Mouse (Mus musculus) ES-Bruce4 (cell line): Measurements from ENCODE around the gene Cdc27. TPM values are rescaled to one million over a fixed set of nuclear protein-coding genes. Genes with fewer than 3 reads are reported as not detected.

Experiments used
- H3K27ac ChIP-seq: 2 replicates; pipeline ENCODE4 v1.5.1; 2012; ENCODE audit warnings: low read length, inconsistent platforms; ENCODE audit not compliant: insufficient read depth
- H3K27me3 ChIP-seq: 2 replicates; pipeline ENCODE4 v1.6.1; 2012; ENCODE audit warnings: mild to moderate bottlenecking, low read length, inconsistent platforms; ENCODE audit not compliant: control insufficient read depth, poor library complexity, insufficient read depth, severe bottlenecking
- H3K36me3 ChIP-seq: 2 replicates; pipeline ENCODE4 v1.6.1; 2012; ENCODE audit warnings: inconsistent platforms, mild to moderate bottlenecking, low read length, moderate library complexity; ENCODE audit not compliant: control insufficient read depth, poor library complexity, insufficient read depth, severe bottlenecking
- H3K4me1 ChIP-seq: one replicate; pipeline ENCODE4 v1.8.1; 2011; ENCODE audit warnings: low read length; ENCODE audit not compliant: control insufficient read depth, insufficient read depth
- H3K4me3 ChIP-seq: 2 replicates; pipeline ENCODE4 v1.5.1; 2011; ENCODE audit warnings: low read depth, mild to moderate bottlenecking, low read length
- H3K9ac ChIP-seq: 2 replicates; pipeline ENCODE4 v1.6.1; 2012; ENCODE audit warnings: low read depth, mild to moderate bottlenecking, inconsistent platforms; ENCODE audit not compliant: poor library complexity, severe bottlenecking
- H3K9me3 ChIP-seq: replicated peaks from 2 replicates; pipeline ENCODE4 v1.6.1; 2012; ENCODE audit warnings: mild to moderate bottlenecking, low read length, inconsistent platforms; ENCODE audit not compliant: control insufficient read depth, poor library complexity, insufficient read depth, severe bottlenecking
- CTCF ChIP-seq: IDR thresholded peaks from one replicate; pipeline ENCODE4 v1.8.1; 2011; ENCODE audit warnings: low read depth, low read length
- EP300 ChIP-seq: IDR thresholded peaks from 2 replicates; pipeline ENCODE4 v1.6.1; 2011; ENCODE audit warnings: low read depth, low read length; ENCODE audit not compliant: insufficient read depth
- POLR2A ChIP-seq: IDR thresholded peaks from one replicate; pipeline ENCODE4 v1.8.1; 2011; ENCODE audit warnings: low read length; ENCODE audit not compliant: insufficient read depth
- polyA plus RNA-seq: library from polyadenylated mRNA; stranded (reverse); fragments of >200 nt; gene quantifications from 2 replicates; pipeline ENCODE4 v1.2.4, GENCODE M21; 2011; ENCODE audit warnings: low read depth; ENCODE audit not compliant: missing spikeins, insufficient read depth, insufficient read length

The Cdc27 gene
- polyA plus RNA-seq, 1 experiment: 95.2 TPM

GRCm38 (mm10) chr11:104458507-104458906, 91.9 kb downstream of the Cdc27 start:
- H3K9me3 ChIP-seq: no peaks in the 10 kb centered on the region
- H3K27me3 ChIP-seq: no peaks in the 10 kb centered on the region
- H3K36me3 ChIP-seq: peaks cover 13% of the 10 kb centered on the region
- no peak overlapping the region for H3K4me3 ChIP-seq
- no peak for TF ChIP-seq CTCF
- TF ChIP-seq EP300: no peak
- TF ChIP-seq POLR2A: no peak
- no peak overlapping the region for H3K9ac ChIP-seq
- H3K4me1 ChIP-seq: no peaks in the 10 kb centered on the region
- no peak overlapping the region for H3K27ac ChIP-seq

Other genes starting within 250 kb of the Cdc27 start
- 81.7 and 83.9 TPM in 2 replicates for gene Kansl1, start 81.8 kb downstream of the Cdc27 start, polyA plus RNA-seq
- gene Myl4, start within 50 bp of the Cdc27 start, polyA plus RNA-seq: 3.8 and 4.3 TPM in 2 replicates
- gene Itgb3, start 57.4 kb upstream of the Cdc27 start, polyA plus RNA-seq: 5.1 and 5.8 TPM in 2 replicates
- gene Gm11639, start 135.1 kb upstream of the Cdc27 start, polyA plus RNA-seq: 0.07 TPM in 1 of 2 replicates, not detected in the other